In genomic region chrX:48278103-48278502, GRCm38 (mm10) we compare ENCODE assay signal across 8 mouse cellular contexts. TPM values are rescaled to one million over a fixed set of nuclear protein-coding genes. Genes with fewer than 3 reads are reported as not detected.
DNase-seq lines count a peak whose midpoint lies in the region; ATAC-seq and TF ChIP-seq lines count a peak whose summit lies in the region.

No protein-coding gene starts in this region.

- peaks cover 19% of the 10 kb centered on the region; the same call in 1 of the 2 replicates for H3K36me3 ChIP-seq in midbrain, embryonic 14.5 days (ENCODE audit: control insufficient read depth, insufficient read depth, low read length)
- peaks cover 25% of the 10 kb centered on the region for H3K36me3 ChIP-seq in midbrain, embryonic 13.5 days
- peaks cover 7% of the 10 kb centered on the region; the same call in 1 of the 2 replicates for H3K36me3 ChIP-seq in hindbrain, postnatal 0 days (ENCODE audit: insufficient read depth, low read length)

- H3K4me3 ChIP-seq in midbrain, embryonic 14.5 days (replicated peaks; ENCODE audit: low read depth, low read length) = no peak overlapping the region
- no peak overlapping the region for H3K4me3 ChIP-seq in midbrain, embryonic 13.5 days (replicated peaks)
- H3K4me3 ChIP-seq in hindbrain, postnatal 0 days (ENCODE audit: low read length) = no peak overlapping the region

- DNase-seq in frontal cortex, postnatal 10 days (ENCODE audit: low spot score in 2 of 2) = no peak
- peak; percentile 82 for DNase-seq in midbrain, embryonic 14.5 days
- peak; percentile 34 for DNase-seq in c-Kit-positive CD71-negative TER-119-negative erythroid progenitor cells, embryonic 14.5 days (ENCODE audit: low read depth)
- DNase-seq in hindbrain, postnatal 0 days (ENCODE audit: low spot score) = peak; percentile 64
- DNase-seq in lung, postnatal 36 days = peak; percentile 76
- no peak for DNase-seq in ovary, postnatal 36 days (ENCODE audit: low spot score)

- no peak overlapping the region for H3K4me2 ChIP-seq in midbrain, embryonic 14.5 days (ENCODE audit: low read length)
- H3K4me2 ChIP-seq in midbrain, embryonic 13.5 days (replicated peaks) = no peak overlapping the region
- H3K4me2 ChIP-seq in hindbrain, postnatal 0 days (ENCODE audit: low read depth, low read length) = no peak overlapping the region

- peak; percentile 38; the same call in 1 of the 2 replicates for ATAC-seq in frontal cortex, adult (ENCODE audit: low TSS enrichment)
- ATAC-seq in midbrain, embryonic 14.5 days (ENCODE audit: low FRiP score, low TSS enrichment) = no peak
- no peak for ATAC-seq in midbrain, embryonic 13.5 days
- no peak for ATAC-seq in hindbrain, postnatal 0 days

- H3K27ac ChIP-seq in midbrain, embryonic 14.5 days (replicated peaks; ENCODE audit: low read depth, low read length) = no peak overlapping the region
- H3K27ac ChIP-seq in midbrain, embryonic 13.5 days = no peak overlapping the region
- H3K27ac ChIP-seq in hindbrain, postnatal 0 days = no peak overlapping the region

- no peaks in the 10 kb centered on the region for H3K4me1 ChIP-seq in midbrain, embryonic 14.5 days (ENCODE audit: control insufficient read depth, insufficient read depth, low read length)
- no peaks in the 10 kb centered on the region for H3K4me1 ChIP-seq in midbrain, embryonic 13.5 days (replicated peaks)
- H3K4me1 ChIP-seq in hindbrain, postnatal 0 days (ENCODE audit: insufficient read depth, low read length) = no peaks in the 10 kb centered on the region

- no peaks in the 10 kb centered on the region for H3K27me3 ChIP-seq in midbrain, embryonic 14.5 days (ENCODE audit: control insufficient read depth, insufficient read depth, low read length)
- no peaks in the 10 kb centered on the region for H3K27me3 ChIP-seq in midbrain, embryonic 13.5 days
- no peaks in the 10 kb centered on the region for H3K27me3 ChIP-seq in hindbrain, postnatal 0 days (ENCODE audit: insufficient read depth, low read length)

- no peak overlapping the region for H3K9ac ChIP-seq in midbrain, embryonic 14.5 days (replicated peaks; ENCODE audit: low read length)
- no peak overlapping the region for H3K9ac ChIP-seq in midbrain, embryonic 13.5 days (replicated peaks)
- no peak overlapping the region for H3K9ac ChIP-seq in hindbrain, postnatal 0 days (replicated peaks; ENCODE audit: low read length)

- 37% methylated on average over 3 of the region's 3 CpGs for WGBS in midbrain, embryonic 14.5 days
- WGBS in midbrain, embryonic 13.5 days = 44% methylated on average over 3 of the region's 3 CpGs
- 38% methylated on average over 3 of the region's 3 CpGs for WGBS in hindbrain, postnatal 0 days

- TF ChIP-seq CTCF in hindbrain, postnatal 0 days (IDR thresholded peaks at IDR 0.05; ENCODE audit: low read depth) = peak; percentile 64

- H3K9me3 ChIP-seq in midbrain, embryonic 14.5 days (ENCODE audit: control insufficient read depth, low read length) = no peaks in the 10 kb centered on the region
- no peaks in the 10 kb centered on the region for H3K9me3 ChIP-seq in midbrain, embryonic 13.5 days
- H3K9me3 ChIP-seq in hindbrain, postnatal 0 days (ENCODE audit: low read length) = no peaks in the 10 kb centered on the region

RNA-seq across cellular contexts. Expression of gene Utp14a, which starts 21.4 kb away (rescaled TPM):
- 14.3 and 16.6 TPM in 2 replicates for polyA plus RNA-seq in midbrain, embryonic 14.5 days (2014; fragmentation: Nextera tagmentation; extraction: Ambion mirVana)
- polyA plus RNA-seq in midbrain, embryonic 13.5 days (2015; fragmentation: Nextera tagmentation; extraction: Ambion mirVana) = 19.0 and 20.9 TPM in 2 replicates
- 2.8 and 5.8 TPM in 2 replicates for total RNA-seq in hindbrain, postnatal 0 days (2014; rRNA removed)
- 12.7 and 13.8 TPM in 2 replicates for polyA plus RNA-seq in hindbrain, postnatal 0 days (2015; fragmentation: Nextera tagmentation; extraction: Ambion mirVana)

Comparison
In these comparisons a context has a peak if more than half of its experiments do, and no peak if none do; other contexts are left out.
1. DNase-seq: peak in midbrain, embryonic 14.5 days (single experiment), c-Kit-positive CD71-negative TER-119-negative erythroid progenitor cells, embryonic 14.5 days (single experiment), hindbrain, postnatal 0 days (single experiment) and lung, postnatal 36 days (single experiment); none in frontal cortex, postnatal 10 days (0 of 2) and ovary, postnatal 36 days (single experiment).